Mouse (Mus musculus): ENCODE results near the gene Anp32a. TPM values are rescaled to one million over a fixed set of nuclear protein-coding genes. Genes with fewer than 3 reads are reported as not detected.
A peak's percentile ranks its signal among the peaks of the same experiment; 100 is the strongest.

Anp32a gene
- total RNA-seq (2014; rRNA removed) (78.8 and 96.2 TPM in 2 replicates), polyA plus RNA-seq (2012; rRNA removed) (27.3 and 32.2 TPM in 2 replicates)

DNA sequence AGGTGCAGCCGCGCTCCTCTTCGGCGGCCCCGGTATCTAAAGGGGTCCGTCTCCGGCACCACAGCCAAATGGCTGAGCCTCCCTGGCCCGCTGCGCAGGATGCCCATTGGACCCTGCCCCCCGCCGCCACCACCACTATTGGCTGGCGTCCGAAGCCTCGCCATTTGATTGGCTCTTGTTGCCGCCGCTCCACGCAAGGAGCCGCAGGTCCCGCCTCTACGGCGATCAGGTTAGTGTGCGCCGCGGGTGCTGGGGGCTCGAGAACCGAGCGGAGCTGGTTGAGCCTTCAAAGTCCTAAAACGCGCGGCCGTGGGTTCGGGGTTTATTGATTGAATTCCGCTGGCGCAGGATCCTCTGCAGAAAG is at the start of gene Anp32a:
Gene Anp32a, plus strand, starts transcription at position 171 of the 364 bp plus-strand sequence.
- H3K4me1 ChIP-seq (ENCODE audit: control insufficient read depth, insufficient read depth, low read length): 0 out of 2 replicates have a peak, but pooled peaks cover 6% of the 10 kb centered on the region
- DNase-seq (ENCODE audit: extremely low read depth, low read depth, low spot score): peak; percentile 83
- peak within 1 kb of the TSS; percentile 99 for H3K9ac ChIP-seq (ENCODE audit: low read depth, low read length)
- H3K79me2 ChIP-seq (ENCODE audit: control insufficient read depth, insufficient read depth, low read length): peaks cover 23% of the 10 kb centered on the region; the same call in 1 of the 2 replicates
- H3K27ac ChIP-seq (replicated peaks; ENCODE audit: insufficient read depth, low read depth, low read length): peak within 1 kb of the TSS; percentile 97
- under 1% methylated on average over 34 of the region's 34 CpGs for WGBS
- H3K36me3 ChIP-seq (ENCODE audit: control insufficient read depth, insufficient read depth, low read length): no peaks in the 10 kb centered on the region
- no peaks in the 10 kb centered on the region for H3K27me3 ChIP-seq (ENCODE audit: control insufficient read depth, insufficient read depth, low read length)
- peak within 1 kb of the TSS; percentile 94 for H3K4me3 ChIP-seq (ENCODE audit: insufficient read depth, low read depth, low read length)
- peak; percentile 87 for TF ChIP-seq POLR2A (IDR thresholded peaks at IDR 0.05; ENCODE audit: extremely low read depth, insufficient read depth, low read length)
- no peak for TF ChIP-seq CTCF (IDR thresholded peaks at IDR 0.05; ENCODE audit: low read depth, low read length)

DNA sequence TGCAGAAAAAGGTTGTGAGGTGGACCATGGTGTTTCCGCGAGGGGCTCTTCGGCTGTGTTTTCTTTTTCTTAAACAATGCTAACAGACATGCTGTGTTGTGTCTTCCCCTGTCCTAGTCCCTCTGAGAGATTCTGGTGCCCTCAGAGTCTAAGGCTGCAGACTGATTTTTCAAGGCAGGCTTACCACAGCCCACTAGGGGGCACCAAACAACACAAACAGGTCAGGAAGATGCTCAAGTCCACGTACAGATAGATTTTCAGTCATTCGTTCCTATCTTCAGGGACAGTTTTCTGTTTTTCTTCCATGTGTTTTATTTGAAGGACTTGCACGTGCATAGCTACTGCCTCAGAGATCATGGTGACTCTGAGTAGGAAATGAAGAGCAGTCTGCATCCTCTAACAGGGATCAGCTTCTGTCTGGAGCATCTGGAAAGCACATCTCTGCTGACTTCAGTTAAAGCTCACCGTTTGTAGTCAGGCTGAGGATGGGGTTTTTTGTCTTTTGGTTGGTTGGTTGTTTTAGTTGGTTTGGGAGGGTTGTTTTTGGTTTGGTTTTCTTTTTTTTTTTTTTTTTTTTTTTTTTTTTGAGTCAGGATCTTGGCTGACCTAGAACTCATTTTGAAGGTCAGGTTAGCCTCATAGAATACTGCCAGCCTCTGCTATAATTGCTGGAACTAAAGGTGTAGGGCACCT is 45.9 kb upstream of the Anp32a start:
- 26% methylated on average over 7 of the region's 7 CpGs for whole genome bisulfite sequencing
- Histone ChIP-seq H3K27me3 (ENCODE audit: control insufficient read depth, insufficient read depth, low read length) (no peaks in the 10 kb centered on the region), H3K79me2 (ENCODE audit: control insufficient read depth, insufficient read depth, low read length) (no peaks in the 10 kb centered on the region), H3K4me3 (ENCODE audit: insufficient read depth, low read depth, low read length) (no peak overlapping the region), H3K9ac (ENCODE audit: low read depth, low read length) (no peak overlapping the region), H3K36me3 (ENCODE audit: control insufficient read depth, insufficient read depth, low read length) (no peaks in the 10 kb centered on the region), H3K27ac (replicated peaks; ENCODE audit: insufficient read depth, low read depth, low read length) (no peak overlapping the region), H3K4me1 (ENCODE audit: control insufficient read depth, insufficient read depth, low read length) (no peaks in the 10 kb centered on the region)
- TF ChIP-seq CTCF (IDR thresholded peaks at IDR 0.05; ENCODE audit: low read depth, low read length) (peak; percentile 70), POLR2A (IDR thresholded peaks at IDR 0.05; ENCODE audit: extremely low read depth, insufficient read depth, low read length) (no peak)
- peak; percentile 69 for DNase-seq (ENCODE audit: extremely low read depth, low read depth, low spot score)

DNA sequence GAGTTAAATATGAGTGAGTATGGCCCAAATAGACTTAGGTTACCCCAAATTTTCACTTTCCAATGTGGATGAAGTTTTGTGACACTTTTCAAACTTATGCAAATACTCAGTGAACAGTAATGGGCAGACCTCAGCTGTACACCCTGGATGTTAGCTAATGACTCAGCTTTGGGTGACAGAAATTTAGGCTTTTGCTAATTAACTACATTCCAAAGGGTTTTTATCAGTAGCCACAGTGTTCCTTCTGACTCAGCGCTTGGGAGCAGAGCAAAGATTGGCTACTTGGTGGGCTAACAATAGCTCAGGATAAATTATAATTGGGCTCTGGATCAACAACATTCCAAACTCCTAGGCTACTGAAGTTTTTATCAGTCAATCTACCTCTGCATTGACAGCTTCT is 44.2 kb upstream of the Anp32a start:
- H3K4me1 ChIP-seq (ENCODE audit: control insufficient read depth, insufficient read depth, low read length): no peaks in the 10 kb centered on the region
- no peak overlapping the region for H3K9ac ChIP-seq (ENCODE audit: low read depth, low read length)
- WGBS: 95% methylated on average over 1 of the region's 1 CpGs
- TF ChIP-seq CTCF (IDR thresholded peaks at IDR 0.05; ENCODE audit: low read depth, low read length): no peak
- no peak for TF ChIP-seq POLR2A (IDR thresholded peaks at IDR 0.05; ENCODE audit: extremely low read depth, insufficient read depth, low read length)
- H3K4me3 ChIP-seq (ENCODE audit: insufficient read depth, low read depth, low read length): no peak overlapping the region
- H3K27me3 ChIP-seq (ENCODE audit: control insufficient read depth, insufficient read depth, low read length): no peaks in the 10 kb centered on the region
- no peaks in the 10 kb centered on the region for H3K79me2 ChIP-seq (ENCODE audit: control insufficient read depth, insufficient read depth, low read length)
- no peak for DNase-seq (ENCODE audit: extremely low read depth, low read depth, low spot score)
- no peaks in the 10 kb centered on the region for H3K36me3 ChIP-seq (ENCODE audit: control insufficient read depth, insufficient read depth, low read length)
- no peak overlapping the region for H3K27ac ChIP-seq (replicated peaks; ENCODE audit: insufficient read depth, low read depth, low read length)

DNA sequence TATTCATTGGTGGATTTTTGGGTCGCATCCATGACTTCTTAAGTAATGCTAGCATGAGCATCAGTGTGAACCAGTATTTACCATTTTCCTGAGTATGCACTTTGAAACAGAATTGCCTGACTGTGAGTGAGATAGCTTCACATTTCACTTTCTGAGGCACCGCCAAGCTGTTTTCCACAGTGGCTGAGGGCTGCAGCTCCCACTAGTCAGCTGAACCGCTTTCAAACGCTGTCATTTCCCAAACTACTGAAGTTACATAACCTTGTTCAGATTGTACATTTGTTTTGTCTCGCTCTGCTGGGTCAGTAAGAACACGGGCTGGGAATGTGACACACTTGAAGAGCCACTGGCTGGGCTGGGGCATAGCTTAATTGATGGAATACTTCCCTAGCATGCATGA is 25.5 kb upstream of the Anp32a start:
- H3K27me3 ChIP-seq (ENCODE audit: control insufficient read depth, insufficient read depth, low read length): no peaks in the 10 kb centered on the region
- H3K27ac ChIP-seq (replicated peaks; ENCODE audit: insufficient read depth, low read depth, low read length): no peak overlapping the region
- TF ChIP-seq CTCF (IDR thresholded peaks at IDR 0.05; ENCODE audit: low read depth, low read length) (no peak), POLR2A (IDR thresholded peaks at IDR 0.05; ENCODE audit: extremely low read depth, insufficient read depth, low read length) (no peak)
- H3K9ac ChIP-seq (ENCODE audit: low read depth, low read length): no peak overlapping the region
- 84% methylated on average over 6 of the region's 6 CpGs for WGBS
- H3K79me2 ChIP-seq (ENCODE audit: control insufficient read depth, insufficient read depth, low read length): no peaks in the 10 kb centered on the region
- no peak for DNase-seq (ENCODE audit: extremely low read depth, low read depth, low spot score)
- no peaks in the 10 kb centered on the region for H3K4me1 ChIP-seq (ENCODE audit: control insufficient read depth, insufficient read depth, low read length)
- H3K36me3 ChIP-seq (ENCODE audit: control insufficient read depth, insufficient read depth, low read length): no peaks in the 10 kb centered on the region
- no peak overlapping the region for H3K4me3 ChIP-seq (ENCODE audit: insufficient read depth, low read depth, low read length)

GRCm38 (mm10) chr9:62318729-62319128 is 22.4 kb upstream of the Anp32a start:
- WGBS: 79% methylated on average over 4 of the region's 4 CpGs
- H3K79me2 ChIP-seq (ENCODE audit: control insufficient read depth, insufficient read depth, low read length): no peaks in the 10 kb centered on the region

GRCm38 (mm10) chr9:62323816-62324215 is 17.3 kb upstream of the Anp32a start:
- 82% methylated on average over 1 of the region's 1 CpGs for WGBS
- no peaks in the 10 kb centered on the region for H3K27me3 ChIP-seq (ENCODE audit: control insufficient read depth, insufficient read depth, low read length)

More at GRCm38 (mm10) chr9:62318729-62319128, 22.4 kb upstream of the Anp32a start:
- H3K27ac ChIP-seq (replicated peaks; ENCODE audit: insufficient read depth, low read depth, low read length): no peak overlapping the region
- DNase-seq (ENCODE audit: extremely low read depth, low read depth, low spot score): no peak
- no peak for TF ChIP-seq CTCF (IDR thresholded peaks at IDR 0.05; ENCODE audit: low read depth, low read length)
- TF ChIP-seq POLR2A (IDR thresholded peaks at IDR 0.05; ENCODE audit: extremely low read depth, insufficient read depth, low read length): no peak
- no peaks in the 10 kb centered on the region for H3K36me3 ChIP-seq (ENCODE audit: control insufficient read depth, insufficient read depth, low read length)
- no peaks in the 10 kb centered on the region for H3K27me3 ChIP-seq (ENCODE audit: control insufficient read depth, insufficient read depth, low read length)
- H3K9ac ChIP-seq (ENCODE audit: low read depth, low read length): no peak overlapping the region
- no peak overlapping the region for H3K4me3 ChIP-seq (ENCODE audit: insufficient read depth, low read depth, low read length)
- H3K4me1 ChIP-seq (ENCODE audit: control insufficient read depth, insufficient read depth, low read length): no peaks in the 10 kb centered on the region

More at GRCm38 (mm10) chr9:62323816-62324215, 17.3 kb upstream of the Anp32a start:
- no peak for DNase-seq (ENCODE audit: extremely low read depth, low read depth, low spot score)
- TF ChIP-seq CTCF (IDR thresholded peaks at IDR 0.05; ENCODE audit: low read depth, low read length) (no peak), POLR2A (IDR thresholded peaks at IDR 0.05; ENCODE audit: extremely low read depth, insufficient read depth, low read length) (no peak)
- H3K9ac ChIP-seq (ENCODE audit: low read depth, low read length): no peak overlapping the region
- no peaks in the 10 kb centered on the region for H3K36me3 ChIP-seq (ENCODE audit: control insufficient read depth, insufficient read depth, low read length)
- no peaks in the 10 kb centered on the region for H3K4me1 ChIP-seq (ENCODE audit: control insufficient read depth, insufficient read depth, low read length)
- no peak overlapping the region for H3K27ac ChIP-seq (replicated peaks; ENCODE audit: insufficient read depth, low read depth, low read length)
- H3K4me3 ChIP-seq (ENCODE audit: insufficient read depth, low read depth, low read length): no peak overlapping the region
- H3K79me2 ChIP-seq (ENCODE audit: control insufficient read depth, insufficient read depth, low read length): no peaks in the 10 kb centered on the region

Measured in liver, adult 2 months (tissue).